Mouse (Mus musculus) intestine, embryonic 14.5 days (tissue): Measurements from ENCODE around the gene Hook2. TPM values are rescaled to one million over a fixed set of nuclear protein-coding genes. Genes with fewer than 3 reads are reported as not detected.

Experiments used
- ATAC-seq: fragments of 200-750 bp; cut with Nextera tagmentation; replicated peaks from 2 replicates; pipeline ENCODE4 v1.8.0; 2017; ENCODE audit warnings: low read depth, moderate number of reproducible peaks, moderate TSS enrichment, moderate library complexity; ENCODE audit not compliant: low FRiP score, low TSS enrichment
- DNase-seq: peaks from one replicate; pipeline ENCODE4 v3.0.0-alpha.2; 2018; ENCODE audit warnings: low spot score
- H3K27ac ChIP-seq: fragments of 300-500 bp; sonication (generic); 2 replicates; pipeline ENCODE4 v1.5.1; 2014; ENCODE audit warnings: low read depth, mild to moderate bottlenecking, control low read depth
- H3K27me3 ChIP-seq: fragments of 300-500 bp; sonication (generic); replicated peaks from 2 replicates; pipeline ENCODE4 v1.6.1; 2014; ENCODE audit warnings: low read length, control low read depth; ENCODE audit not compliant: control insufficient read depth, insufficient read depth
- H3K36me3 ChIP-seq: fragments of 300-500 bp; sonication (generic); 2 replicates; pipeline ENCODE4 v1.6.1; 2014; ENCODE audit warnings: low read length, control low read depth; ENCODE audit not compliant: control insufficient read depth, insufficient read depth
- H3K4me1 ChIP-seq: fragments of 300-500 bp; sonication (generic); replicated peaks from 2 replicates; pipeline ENCODE4 v1.6.1; 2014; ENCODE audit warnings: low read length, control low read depth, mixed read lengths; ENCODE audit not compliant: control insufficient read depth, insufficient read depth
- H3K4me2 ChIP-seq: fragments of 300-500 bp; sonication (generic); 2 replicates; pipeline ENCODE4 v1.6.1; 2014; ENCODE audit warnings: low read length
- H3K4me3 ChIP-seq: fragments of 300-500 bp; sonication (generic); 2 replicates; pipeline ENCODE4 v1.5.1; 2014; ENCODE audit warnings: low read depth, low read length, control low read depth, mixed read lengths
- H3K9ac ChIP-seq: fragments of 300-500 bp; sonication (generic); 2 replicates; pipeline ENCODE4 v1.6.1; 2014; ENCODE audit warnings: mild to moderate bottlenecking, low read length
- H3K9me3 ChIP-seq: fragments of 300-500 bp; sonication (generic); 2 replicates; pipeline ENCODE4 v1.6.1; 2016; ENCODE audit warnings: low read length, control low read depth; ENCODE audit not compliant: control insufficient read depth
- WGBS: fragments of 180-500 bp; shearing (Covaris S2); extraction: QIAGEN DNeasy Blood & Tissue Kit; methylation state at CpG from one replicate; pipeline ENCODE4 v1.1.7; 2014; 5-methylcytosine and 5-hydroxymethylcytosine counted together
- polyA plus RNA-seq: library from polyadenylated mRNA; unstranded; fragments of >200 nt; fragmentation: Nextera tagmentation; extraction: Ambion mirVana; gene quantifications from 2 replicates; pipeline ENCODE4 v1.2.1, GENCODE M21; 2014

Gene Hook2
- polyA plus RNA-seq, 1 experiment from 2014 or later = 40.7 TPM

DNA sequence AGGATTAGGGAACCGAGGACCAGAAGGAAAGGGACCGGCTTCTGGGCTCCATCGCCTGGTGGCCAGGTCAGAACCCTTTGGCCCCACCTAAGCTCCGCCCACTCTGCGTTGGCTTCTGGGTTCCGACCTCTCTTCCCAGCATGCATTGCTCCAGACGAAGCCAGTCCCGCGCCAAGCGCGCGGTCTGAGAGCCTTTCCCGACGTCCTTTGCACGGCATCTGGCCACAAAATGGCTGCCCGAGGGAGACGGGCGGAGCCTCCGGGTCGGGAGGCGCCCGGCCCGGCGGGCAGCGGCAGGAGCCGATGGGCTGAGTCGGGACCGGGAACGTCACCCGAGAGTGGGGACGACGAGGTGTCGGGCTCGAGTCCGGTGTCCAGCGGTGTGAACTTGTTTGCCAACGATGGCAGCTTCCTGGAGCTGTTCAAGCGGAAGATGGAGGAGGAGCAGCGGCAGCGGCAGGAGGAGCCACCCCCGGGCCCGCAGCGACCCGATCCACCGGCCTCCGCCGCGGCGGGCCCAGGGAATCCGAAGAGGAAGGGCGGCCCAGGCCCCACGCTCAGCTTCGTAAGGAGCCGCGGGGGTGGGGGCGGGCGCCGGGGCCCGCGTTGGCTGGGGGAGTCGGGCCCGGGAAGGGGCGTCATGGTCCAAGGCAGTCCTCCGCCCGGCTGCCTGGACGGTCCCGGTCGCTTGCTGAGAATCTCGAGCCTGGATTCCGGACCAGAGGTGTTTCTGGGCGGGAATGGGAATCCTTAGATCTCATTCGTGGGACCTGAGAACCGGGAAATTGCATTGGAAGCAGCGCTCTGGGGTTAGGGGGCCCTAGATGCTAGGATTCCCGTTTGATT, 36.5 kb downstream of the Hook2 start, which contains the start of gene Trir:
TSS of gene Trir (plus strand) at position 154 of the 846 bp plus-strand sequence.
- Histone ChIP-seq H3K27me3 (no peaks in the 10 kb centered on the region), H3K4me2 (peak within 1 kb of the TSS; percentile 66), H3K9ac (peak within 1 kb of the TSS; percentile 90), H3K9me3 (no peaks in the 10 kb centered on the region), H3K27ac (peak within 1 kb of the TSS; percentile 89), H3K36me3 (peaks cover 49% of the 10 kb centered on the region), H3K4me3 (peak within 1 kb of the TSS; percentile 93), H3K4me1 (peaks cover 28% of the 10 kb centered on the region)
- WGBS = under 1% methylated on average over 75 of the region's 75 CpGs
- peak; percentile 79 for ATAC-seq
- DNase-seq = peak; percentile 96

DNA sequence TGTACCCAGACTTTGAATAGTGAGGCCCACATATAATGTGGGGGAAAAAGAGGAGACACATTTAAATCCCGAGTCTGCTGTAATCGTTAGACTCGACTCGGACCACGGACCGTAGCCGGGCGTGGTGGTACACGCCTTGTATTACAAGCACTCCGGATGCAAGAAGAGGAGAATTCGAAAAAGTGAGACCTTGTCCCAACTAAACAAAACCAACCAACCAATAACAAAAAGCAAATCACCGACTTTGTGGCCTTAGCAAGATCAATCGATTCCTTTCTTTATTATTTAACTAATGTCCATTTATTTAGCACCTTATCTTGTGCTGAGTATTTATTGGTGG, 37.1 kb downstream of the Hook2 start:
- Histone ChIP-seq H3K4me1 (peaks cover 28% of the 10 kb centered on the region), H3K36me3 (peaks cover 49% of the 10 kb centered on the region), H3K27ac (peak overlapping the region; percentile 89), H3K9me3 (no peaks in the 10 kb centered on the region), H3K9ac (peak overlapping the region; percentile 90), H3K27me3 (no peaks in the 10 kb centered on the region), H3K4me3 (peak overlapping the region; percentile 93), H3K4me2 (peak overlapping the region; percentile 66)
- ATAC-seq = no peak
- no peak for DNase-seq
- WGBS = 1% methylated on average over 13 of the region's 13 CpGs

DNA sequence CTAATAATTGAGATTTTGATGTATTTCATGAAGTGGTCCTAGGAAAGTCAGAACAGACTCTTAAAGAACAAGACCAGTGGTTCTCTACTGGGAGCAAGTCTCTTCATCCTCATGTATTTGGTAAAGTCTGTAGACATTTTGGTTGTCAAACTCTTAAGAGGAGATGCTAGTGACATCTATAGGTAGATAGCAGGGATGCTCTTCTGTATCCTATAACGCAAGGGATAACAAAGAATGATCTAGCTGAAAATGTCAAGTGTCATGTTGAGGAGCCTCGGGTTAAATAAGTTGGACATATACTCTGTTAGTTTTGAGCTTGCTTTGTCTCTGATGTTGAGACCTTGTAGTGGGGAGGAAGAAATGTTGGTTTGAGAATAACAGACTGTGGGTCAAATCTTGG, 37.5 kb downstream of the Hook2 start:
- DNase-seq (no peak), ATAC-seq (no peak)
- H3K9ac ChIP-seq = peak overlapping the region; percentile 90
- H3K27me3 ChIP-seq = no peaks in the 10 kb centered on the region
- peak overlapping the region; percentile 93 for H3K4me3 ChIP-seq
- peaks cover 49% of the 10 kb centered on the region for H3K36me3 ChIP-seq
- H3K4me1 ChIP-seq = peaks cover 28% of the 10 kb centered on the region
- H3K27ac ChIP-seq = no peak overlapping the region
- H3K9me3 ChIP-seq = no peaks in the 10 kb centered on the region
- WGBS = 14% methylated on average over 2 of the region's 2 CpGs
- peak overlapping the region; percentile 66 for H3K4me2 ChIP-seq

DNA sequence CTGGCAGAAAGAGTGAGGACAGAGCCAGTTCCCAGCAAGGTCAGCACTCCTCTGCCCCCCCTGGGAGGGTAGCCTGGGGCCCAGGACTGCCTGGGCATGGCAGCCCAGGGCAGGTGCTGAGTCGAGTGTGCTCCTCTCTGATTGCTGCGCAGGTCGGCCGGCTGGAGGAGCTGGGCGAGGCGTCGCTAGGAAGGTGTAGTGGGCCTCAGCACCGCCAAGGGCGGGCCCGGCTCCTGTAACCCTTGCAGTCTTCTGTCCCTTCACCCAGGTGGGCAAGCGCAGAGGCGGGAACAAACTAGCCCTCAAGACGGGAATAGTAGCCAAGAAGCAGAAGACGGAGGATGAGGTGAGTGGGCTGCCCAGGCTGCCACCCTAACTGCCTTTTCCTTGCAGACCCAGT, 38.9 kb downstream of the Hook2 start:
- H3K9ac ChIP-seq = 0 out of 2 replicates have a peak overlapping the region, but pooled peaks have one; percentile 10
- no peak overlapping the region for H3K27ac ChIP-seq
- DNase-seq = no peak
- no peaks in the 10 kb centered on the region for H3K27me3 ChIP-seq
- H3K4me1 ChIP-seq = peaks cover 24% of the 10 kb centered on the region
- WGBS = 85% methylated on average over 14 of the region's 14 CpGs
- no peak overlapping the region for H3K4me3 ChIP-seq
- no peak overlapping the region for H3K4me2 ChIP-seq
- peaks cover 49% of the 10 kb centered on the region for H3K36me3 ChIP-seq
- H3K9me3 ChIP-seq = no peaks in the 10 kb centered on the region
- ATAC-seq = no peak

DNA sequence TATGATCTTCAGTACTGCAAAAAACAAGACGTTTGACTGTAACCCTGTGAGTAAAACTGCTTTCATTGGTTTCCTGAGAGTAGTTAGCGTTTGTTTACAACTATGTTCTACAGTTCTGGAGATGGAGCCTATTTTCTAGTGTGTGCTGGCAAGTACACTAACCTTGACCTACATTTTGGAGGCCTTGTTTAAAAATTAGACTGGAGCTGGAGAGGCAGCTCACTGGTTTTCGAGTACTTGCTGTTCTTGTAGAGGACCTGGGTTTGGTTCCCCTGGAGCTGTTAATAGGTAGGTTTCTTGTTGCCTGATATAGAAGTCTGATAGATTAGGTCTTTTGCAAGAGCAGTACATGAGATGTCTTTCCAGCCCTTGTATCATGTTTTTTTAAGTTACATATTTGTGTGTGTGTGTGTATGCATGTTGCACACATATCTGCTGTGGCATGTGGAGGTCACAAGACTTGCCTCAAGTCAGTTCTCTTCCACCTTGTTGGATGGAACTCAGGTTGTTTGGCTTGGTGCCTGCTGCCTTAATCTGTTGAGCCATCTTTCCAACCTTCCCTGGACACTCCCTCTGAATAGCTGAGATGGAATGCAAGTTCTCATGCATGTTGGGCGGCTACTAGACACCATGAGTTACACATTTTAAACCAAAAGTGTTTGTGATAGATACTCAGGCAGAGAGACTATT, 42.4 kb downstream of the Hook2 start:
- no peaks in the 10 kb centered on the region for H3K27me3 ChIP-seq
- no peaks in the 10 kb centered on the region for H3K9me3 ChIP-seq
- H3K4me3 ChIP-seq = no peak overlapping the region
- H3K4me1 ChIP-seq = peaks cover 22% of the 10 kb centered on the region
- no peak overlapping the region for H3K27ac ChIP-seq
- WGBS = 79% methylated on average over 4 of the region's 4 CpGs
- H3K36me3 ChIP-seq = peaks cover 49% of the 10 kb centered on the region
- H3K4me2 ChIP-seq = no peak overlapping the region
- no peak for DNase-seq
- no peak overlapping the region for H3K9ac ChIP-seq
- no peak for ATAC-seq

DNA sequence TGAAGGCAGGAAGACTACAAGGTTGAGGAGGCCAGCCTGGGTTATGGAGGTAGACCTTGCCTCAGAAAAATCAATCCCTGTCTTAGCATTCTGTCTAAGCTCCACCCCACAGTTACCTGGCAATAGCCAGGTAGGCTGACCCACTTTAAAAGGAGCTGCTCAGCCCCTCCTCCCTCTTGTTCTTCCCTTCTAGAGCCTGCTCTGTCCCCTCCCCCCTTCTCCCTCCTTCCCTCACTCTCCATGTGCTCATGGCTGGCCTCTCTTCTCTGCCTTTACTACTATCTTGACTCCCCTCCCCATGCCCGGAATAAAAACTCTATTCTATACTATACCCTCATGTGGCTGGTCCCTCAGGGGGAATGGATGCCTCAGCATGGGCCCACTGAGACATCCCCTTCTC, 43.5 kb downstream of the Hook2 start:
- 59% methylated on average over 1 of the region's 1 CpGs for WGBS
- Histone ChIP-seq H3K27ac (no peak overlapping the region), H3K9ac (no peak overlapping the region), H3K36me3 (peaks cover 49% of the 10 kb centered on the region), H3K4me2 (no peak overlapping the region), H3K27me3 (no peaks in the 10 kb centered on the region), H3K4me1 (peaks cover 14% of the 10 kb centered on the region), H3K4me3 (no peak overlapping the region), H3K9me3 (no peaks in the 10 kb centered on the region)
- ATAC-seq = no peak
- DNase-seq = no peak

DNA sequence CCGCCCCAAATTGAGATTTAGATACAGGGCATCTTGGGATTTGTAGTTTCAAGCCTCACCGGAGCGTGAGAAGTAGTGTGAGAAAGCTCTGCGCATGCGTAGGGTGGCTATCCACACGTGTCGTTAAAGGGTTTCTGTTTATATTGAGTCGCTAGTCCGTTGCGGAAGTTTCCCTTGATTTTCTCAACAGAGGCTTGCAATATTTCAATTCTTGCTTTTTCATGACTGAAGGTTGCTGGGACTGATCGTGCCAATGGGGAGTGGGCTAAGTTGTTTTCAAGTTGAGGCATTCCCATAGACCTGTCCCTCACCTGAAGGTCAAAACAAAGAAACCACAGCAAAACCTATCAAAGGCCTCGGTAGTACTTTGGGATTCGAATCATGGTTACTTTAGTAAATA, 44.4 kb downstream of the Hook2 start:
- Histone ChIP-seq H3K9me3 (no peaks in the 10 kb centered on the region), H3K4me1 (peaks cover 14% of the 10 kb centered on the region), H3K4me2 (peak overlapping the region; percentile 84), H3K4me3 (peak overlapping the region; percentile 64), H3K9ac (peak overlapping the region; percentile 69), H3K27ac (peak overlapping the region; percentile 99; the same call in 1 of the 2 replicates), H3K27me3 (no peaks in the 10 kb centered on the region), H3K36me3 (peaks cover 41% of the 10 kb centered on the region)
- ATAC-seq (no peak), DNase-seq (peak; percentile 74)
- 2% methylated on average over 13 of the region's 13 CpGs for WGBS

DNA sequence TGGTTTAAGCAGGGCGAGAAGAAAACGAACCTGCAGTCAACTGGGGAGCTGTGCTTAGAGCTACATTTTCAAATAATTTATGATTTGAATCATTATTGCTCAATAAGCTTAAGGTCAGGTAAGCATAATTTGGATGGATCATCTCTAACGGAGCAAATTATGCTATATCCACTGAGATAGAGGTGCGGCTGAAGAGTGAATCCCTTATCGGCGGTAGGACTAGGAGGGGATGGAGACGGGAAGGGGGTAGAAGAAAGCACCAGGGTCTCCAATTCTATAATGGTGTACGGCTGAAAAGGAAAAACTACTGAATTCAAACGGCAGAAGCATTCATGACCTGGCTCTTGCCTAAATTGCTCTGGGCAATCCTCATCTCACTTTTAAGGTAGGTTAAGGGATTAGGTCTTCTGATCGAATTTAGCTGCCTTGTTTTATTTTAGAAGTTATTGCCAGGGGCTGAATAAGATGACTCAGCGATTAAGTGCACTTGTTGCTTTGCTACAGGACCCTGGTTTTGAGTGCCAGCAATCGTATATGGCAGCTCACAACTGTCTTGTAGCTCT, 44.8 kb downstream of the Hook2 start:
- DNase-seq (peak; percentile 52), ATAC-seq (no peak)
- H3K27ac ChIP-seq = peak overlapping the region; percentile 99
- no peaks in the 10 kb centered on the region for H3K9me3 ChIP-seq
- H3K9ac ChIP-seq = peak overlapping the region; percentile 69
- 4% methylated on average over 12 of the region's 12 CpGs for WGBS
- H3K36me3 ChIP-seq = peaks cover 40% of the 10 kb centered on the region
- no peaks in the 10 kb centered on the region for H3K27me3 ChIP-seq
- peak overlapping the region; percentile 84 for H3K4me2 ChIP-seq
- H3K4me3 ChIP-seq = peak overlapping the region; percentile 64
- H3K4me1 ChIP-seq = peaks cover 14% of the 10 kb centered on the region
